Mouse (Mus musculus) embryonic facial prominence, embryonic 12.5 days (tissue): Measurements from ENCODE around the gene Ogdhl. TPM values are rescaled to one million over a fixed set of nuclear protein-coding genes. Genes with fewer than 3 reads are reported as not detected.
A peak's percentile ranks its signal among the peaks of the same experiment; 100 is the strongest.

Source experiments
- ATAC-seq: fragments of 200-750 bp; cut with Nextera tagmentation; 2 replicates; pipeline ENCODE4 v1.8.0; 2017; ENCODE audit not compliant: insufficient number of reproducible peaks, insufficient read depth, low FRiP score, low TSS enrichment
- H3K27ac ChIP-seq: fragments of 300-500 bp; sonication (generic); 2 replicates; pipeline ENCODE4 v1.5.1; 2016; ENCODE audit warnings: mild to moderate bottlenecking
- H3K27me3 ChIP-seq: fragments of 300-500 bp; sonication (generic); 2 replicates; pipeline ENCODE4 v1.6.1; 2016; ENCODE audit warnings: mild to moderate bottlenecking, moderate library complexity
- H3K36me3 ChIP-seq: fragments of 300-500 bp; sonication (generic); 2 replicates; pipeline ENCODE4 v1.6.1; 2016; ENCODE audit warnings: mild to moderate bottlenecking
- H3K4me1 ChIP-seq: fragments of 300-500 bp; sonication (generic); 2 replicates; pipeline ENCODE4 v1.6.1; 2016
- H3K4me2 ChIP-seq: fragments of 300-500 bp; sonication (generic); replicated peaks from 2 replicates; pipeline ENCODE4 v1.6.1; 2016; ENCODE audit warnings: mild to moderate bottlenecking, moderate library complexity
- H3K4me3 ChIP-seq: fragments of 300-500 bp; sonication (generic); 2 replicates; pipeline ENCODE4 v1.5.1; 2016; ENCODE audit warnings: mild to moderate bottlenecking
- H3K9ac ChIP-seq: fragments of 300-500 bp; sonication (generic); 2 replicates; pipeline ENCODE4 v1.6.1; 2016; ENCODE audit warnings: mild to moderate bottlenecking, moderate library complexity
- H3K9me3 ChIP-seq: fragments of 300-500 bp; sonication (generic); 2 replicates; pipeline ENCODE4 v1.6.1; 2016; ENCODE audit warnings: mild to moderate bottlenecking, moderate library complexity
- WGBS: fragments of 180-500 bp; shearing (Covaris S2); methylation state at CpG from one replicate; pipeline ENCODE4 v1.1.7; 2016; 5-methylcytosine and 5-hydroxymethylcytosine counted together
- polyA plus RNA-seq: library from polyadenylated mRNA; unstranded; fragments of >200 nt; fragmentation: Nextera tagmentation; extraction: Ambion mirVana; gene quantifications from 2 replicates; pipeline ENCODE4 v1.2.1, GENCODE M21; 2016

The Ogdhl gene
- 23.1 and 24.8 TPM in 2 replicates for polyA plus RNA-seq

DNA sequence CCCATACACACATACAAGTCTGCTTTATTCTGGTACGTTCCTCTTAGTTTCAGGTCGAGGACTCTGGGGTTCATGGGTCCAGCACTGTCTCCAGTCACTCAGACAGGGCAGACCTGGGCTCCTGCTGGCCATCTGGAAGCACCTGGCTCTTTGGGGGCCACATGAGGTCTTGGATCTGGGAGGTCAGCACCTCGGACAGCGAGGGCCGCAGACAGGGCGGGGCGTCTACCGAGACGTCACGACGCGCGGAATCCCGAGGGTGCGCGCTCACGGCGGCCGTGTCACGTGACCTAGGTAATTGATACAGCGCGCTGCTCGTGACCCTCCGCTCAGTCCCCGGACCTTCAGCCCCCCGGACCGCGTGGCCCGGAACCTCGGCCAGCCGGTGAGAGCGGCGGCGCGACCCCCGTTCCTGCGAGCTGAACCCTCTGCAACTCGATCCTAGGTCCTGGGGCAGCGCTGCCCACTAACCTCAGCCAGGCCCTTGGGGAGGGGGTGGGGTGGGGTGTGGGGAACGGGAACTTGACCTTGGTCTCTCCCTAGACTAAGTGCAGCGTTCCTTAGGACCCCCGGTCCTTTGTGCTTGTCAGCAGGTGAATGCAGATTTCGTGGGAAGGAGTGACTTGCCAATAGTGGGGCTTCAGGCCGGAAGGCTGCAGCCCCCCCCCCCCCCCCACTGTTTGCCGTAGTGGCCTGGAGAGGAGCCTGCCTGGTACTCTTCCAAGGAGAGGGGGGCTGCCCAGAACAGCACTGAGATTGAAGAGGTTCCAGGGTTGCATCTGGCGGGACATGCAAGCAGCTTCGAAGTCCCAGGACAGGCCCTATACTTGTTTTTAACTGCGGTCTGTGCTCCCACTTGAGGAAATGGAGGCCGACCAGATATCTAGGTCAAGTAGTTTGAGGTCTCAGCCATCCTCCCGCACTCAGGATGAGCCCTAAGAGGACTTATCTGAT is at the start of gene Ogdhl:
Ogdhl (plus strand) TSS at position 288 of the 954 bp plus-strand sequence.
- ATAC-seq: peak; percentile 85
- no peaks in the 10 kb centered on the region for H3K27me3 ChIP-seq
- no peaks in the 10 kb centered on the region for H3K36me3 ChIP-seq
- H3K4me1 ChIP-seq: peaks cover 8% of the 10 kb centered on the region; the same call in 1 of the 2 replicates
- H3K9me3 ChIP-seq: no peaks in the 10 kb centered on the region
- H3K4me2 ChIP-seq: peak within 1 kb of the TSS; percentile 83
- peak within 1 kb of the TSS; percentile 69 for H3K4me3 ChIP-seq
- no peak within 1 kb of the TSS for H3K27ac ChIP-seq
- WGBS: 4% methylated on average over 50 of the region's 50 CpGs
- peak within 1 kb of the TSS; percentile 66 for H3K9ac ChIP-seq

DNA sequence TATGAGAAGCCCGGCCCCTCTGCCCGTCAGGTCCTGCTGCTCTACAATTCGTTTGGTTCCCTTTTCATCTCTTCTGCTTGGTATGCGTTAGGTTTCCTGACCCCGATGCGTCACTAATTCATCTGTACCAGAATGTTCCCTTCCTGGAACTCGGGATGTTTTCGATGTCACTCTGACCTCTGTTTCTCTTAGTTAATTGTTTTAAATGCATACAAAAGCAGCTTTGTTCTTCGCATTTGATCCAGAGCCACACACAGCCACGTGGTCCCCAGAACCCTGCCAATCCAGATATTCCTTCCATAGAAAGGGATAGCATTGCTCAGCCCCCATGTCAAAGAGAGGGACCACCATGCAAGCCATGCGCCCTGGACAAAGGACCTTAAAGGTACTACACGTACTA is 20.2 kb upstream of the Ogdhl start:
- no peak overlapping the region for H3K27ac ChIP-seq
- H3K9ac ChIP-seq: no peak overlapping the region
- H3K4me2 ChIP-seq: no peak overlapping the region
- H3K27me3 ChIP-seq: no peaks in the 10 kb centered on the region
- no peaks in the 10 kb centered on the region for H3K9me3 ChIP-seq
- H3K36me3 ChIP-seq: 0 out of 2 replicates have a peak, but pooled peaks cover 11% of the 10 kb centered on the region
- H3K4me3 ChIP-seq: no peak overlapping the region
- no peaks in the 10 kb centered on the region for H3K4me1 ChIP-seq
- WGBS: 42% methylated on average over 12 of the region's 12 CpGs
- no peak for ATAC-seq

DNA sequence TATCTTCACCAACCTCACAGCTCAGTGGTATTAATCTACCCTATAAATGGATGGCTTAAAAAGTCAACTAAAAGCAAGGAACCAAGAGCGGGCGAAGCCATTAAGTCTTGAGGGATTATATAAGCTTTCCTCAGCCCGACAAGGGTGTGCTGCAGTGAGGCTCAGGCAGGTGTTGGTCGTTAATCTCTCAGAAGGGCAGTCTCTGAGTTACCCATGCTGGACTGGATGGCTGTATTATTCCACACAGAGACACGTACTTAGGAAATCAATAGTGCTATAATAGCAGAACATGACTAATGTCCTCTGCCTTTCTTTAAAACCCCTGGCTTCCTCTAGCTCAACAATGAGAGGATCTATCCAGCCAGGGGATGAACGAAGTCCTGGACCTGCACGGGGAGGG is 19.4 kb upstream of the Ogdhl start:
- no peak overlapping the region for H3K4me3 ChIP-seq
- no peak overlapping the region for H3K4me2 ChIP-seq
- 84% methylated on average over 7 of the region's 7 CpGs for WGBS

DNA sequence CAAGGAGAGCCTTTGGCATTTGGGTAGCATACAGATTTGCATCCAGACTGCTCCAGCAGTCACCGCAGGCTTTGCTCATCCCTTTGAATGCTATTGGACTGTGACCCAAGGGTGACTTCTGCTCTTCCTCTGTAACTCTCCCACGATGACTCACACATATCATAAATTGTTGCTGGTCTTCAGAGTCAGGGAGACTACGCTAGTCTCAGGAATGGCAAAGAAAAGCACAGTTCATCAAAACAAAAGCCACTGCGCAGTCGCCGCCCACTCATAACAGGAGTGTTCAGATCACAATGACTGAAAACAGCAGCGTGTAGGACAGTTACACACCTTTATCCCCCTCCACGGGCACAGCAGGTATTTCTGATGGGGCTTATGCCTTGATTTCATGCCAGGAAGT is 16.9 kb upstream of the Ogdhl start:
- 93% methylated on average over 8 of the region's 8 CpGs for WGBS
- H3K9me3 ChIP-seq: no peaks in the 10 kb centered on the region
- no peak for ATAC-seq

More for the DNA sequence above, 19.4 kb upstream of the Ogdhl start:
- Histone ChIP-seq H3K9ac (no peak overlapping the region), H3K27ac (no peak overlapping the region), H3K27me3 (no peaks in the 10 kb centered on the region), H3K36me3 (0 out of 2 replicates have a peak, but pooled peaks cover 8% of the 10 kb centered on the region), H3K9me3 (no peaks in the 10 kb centered on the region), H3K4me1 (no peaks in the 10 kb centered on the region)
- no peak for ATAC-seq

DNA sequence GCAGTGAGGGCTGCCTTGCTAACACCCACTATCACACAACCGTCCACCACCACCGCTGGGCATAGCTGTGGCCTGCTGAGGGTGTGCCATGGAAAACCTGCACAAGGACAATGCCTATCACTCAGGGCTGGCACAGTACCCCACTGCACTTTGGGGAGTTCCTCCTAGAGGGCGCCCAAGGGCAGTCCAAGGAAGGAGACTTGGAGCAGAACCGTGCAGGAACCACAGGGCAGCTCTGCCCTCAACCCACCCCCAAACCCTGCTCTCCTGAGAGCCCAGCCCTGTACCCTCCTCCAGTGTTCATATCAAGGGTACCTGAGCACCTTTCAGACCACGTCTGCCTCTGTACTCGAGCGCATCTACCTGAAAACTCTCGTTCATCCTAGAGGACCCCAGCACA is 11.9 kb upstream of the Ogdhl start:
- ATAC-seq: peak; percentile 79; the same call in 1 of the 2 replicates
- H3K9me3 ChIP-seq: no peaks in the 10 kb centered on the region

More for the DNA sequence above, 16.9 kb upstream of the Ogdhl start:
- H3K36me3 ChIP-seq: no peaks in the 10 kb centered on the region
- no peak overlapping the region for H3K4me2 ChIP-seq
- no peak overlapping the region for H3K4me3 ChIP-seq
- no peaks in the 10 kb centered on the region for H3K4me1 ChIP-seq
- H3K27me3 ChIP-seq: no peaks in the 10 kb centered on the region
- H3K27ac ChIP-seq: no peak overlapping the region
- no peak overlapping the region for H3K9ac ChIP-seq

DNA sequence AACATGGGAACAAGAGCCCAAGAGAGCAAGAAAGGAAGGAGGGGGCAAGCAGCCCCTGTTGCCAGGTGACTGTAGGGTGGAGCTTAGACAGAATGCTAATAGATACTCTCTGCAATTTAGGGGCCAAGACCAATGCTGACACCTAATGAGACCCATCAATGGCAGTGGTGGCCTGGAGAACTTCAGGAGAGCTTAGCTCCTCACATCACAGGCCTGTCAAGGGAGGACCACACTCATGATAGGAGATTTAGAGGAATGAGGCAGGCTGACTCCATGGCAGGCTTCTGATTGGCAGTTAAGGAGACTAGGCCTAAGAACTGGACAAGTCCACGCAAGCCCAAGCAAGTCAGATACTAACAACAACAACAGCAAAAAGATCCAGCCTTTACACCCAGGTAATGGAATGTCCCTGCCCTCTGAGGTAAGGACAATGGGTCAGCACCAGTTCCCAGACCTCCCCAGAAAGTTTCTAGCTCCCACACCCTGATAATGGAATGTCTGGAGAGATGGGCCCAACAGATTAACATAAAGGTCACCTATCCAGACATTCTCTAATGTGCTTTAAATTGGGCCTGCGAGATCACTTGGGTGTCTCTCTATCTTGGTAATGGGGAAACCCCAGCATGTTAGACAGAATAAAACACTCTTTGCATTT is 10.3 kb upstream of the Ogdhl start:
- no peak overlapping the region for H3K4me3 ChIP-seq
- no peaks in the 10 kb centered on the region for H3K4me1 ChIP-seq
- H3K36me3 ChIP-seq: no peaks in the 10 kb centered on the region
- 96% methylated on average over 2 of the region's 2 CpGs for WGBS
- H3K27ac ChIP-seq: no peak overlapping the region
- no peak for ATAC-seq
- H3K27me3 ChIP-seq: no peaks in the 10 kb centered on the region
- H3K4me2 ChIP-seq: no peak overlapping the region
- no peak overlapping the region for H3K9ac ChIP-seq
- no peaks in the 10 kb centered on the region for H3K9me3 ChIP-seq

More for the DNA sequence above, 11.9 kb upstream of the Ogdhl start:
- Histone ChIP-seq H3K36me3 (no peaks in the 10 kb centered on the region), H3K4me3 (no peak overlapping the region), H3K9ac (no peak overlapping the region), H3K27me3 (no peaks in the 10 kb centered on the region), H3K27ac (no peak overlapping the region), H3K4me2 (no peak overlapping the region), H3K4me1 (no peaks in the 10 kb centered on the region)
- WGBS: 39% methylated on average over 8 of the region's 8 CpGs

DNA sequence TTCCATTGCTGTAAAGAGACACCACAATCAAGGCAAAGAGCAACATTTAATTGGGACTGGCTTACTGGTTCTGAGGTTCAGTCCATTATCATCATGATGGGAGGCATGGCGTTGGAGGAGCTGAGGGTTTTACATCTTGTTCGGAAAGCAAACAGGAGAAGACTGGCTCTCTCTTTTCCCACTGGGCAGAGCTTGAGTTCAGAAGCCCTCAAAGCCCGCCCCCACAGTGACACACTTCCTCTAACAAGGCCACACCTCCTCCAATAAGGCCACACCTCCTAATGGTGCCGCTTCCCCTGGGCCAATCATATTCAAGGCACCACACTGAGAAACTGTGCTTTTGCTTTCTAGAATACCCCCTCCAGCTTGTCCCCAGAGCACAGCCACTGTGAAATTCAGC is 4.0 kb upstream of the Ogdhl start:
- H3K27me3 ChIP-seq: no peaks in the 10 kb centered on the region
- no peaks in the 10 kb centered on the region for H3K36me3 ChIP-seq
- ATAC-seq: no peak
- H3K9ac ChIP-seq: no peak overlapping the region
- H3K4me3 ChIP-seq: no peak overlapping the region
- no peak overlapping the region for H3K27ac ChIP-seq
- 8% methylated on average over 4 of the region's 4 CpGs for WGBS
- H3K9me3 ChIP-seq: no peaks in the 10 kb centered on the region
- H3K4me2 ChIP-seq: no peak overlapping the region
- peaks cover 6% of the 10 kb centered on the region; the same call in 1 of the 2 replicates for H3K4me1 ChIP-seq

DNA sequence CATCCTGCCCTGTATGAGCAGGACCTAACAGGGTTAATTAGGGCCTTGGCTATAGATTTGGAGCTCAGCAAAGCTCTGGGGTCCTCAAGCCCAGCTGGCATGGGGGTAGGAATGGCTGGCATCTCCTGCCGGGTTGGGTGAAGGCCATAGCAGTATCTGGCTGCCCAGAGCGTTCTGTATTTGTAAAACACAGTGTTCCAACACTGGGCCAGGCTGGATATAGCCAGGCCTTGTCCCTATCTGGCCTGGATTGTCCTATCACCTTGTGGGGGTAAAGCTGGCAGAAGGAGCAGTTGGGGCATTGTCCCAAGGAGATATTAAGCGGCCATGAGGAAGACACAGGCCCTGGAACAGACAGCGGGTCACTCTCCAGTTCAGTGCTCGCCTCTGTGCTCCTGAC is 1.4 kb downstream of the Ogdhl start:
- Histone ChIP-seq H3K4me3 (no peak overlapping the region), H3K4me1 (peaks cover 8% of the 10 kb centered on the region; the same call in 1 of the 2 replicates), H3K9ac (no peak overlapping the region), H3K4me2 (no peak overlapping the region), H3K27me3 (no peaks in the 10 kb centered on the region), H3K9me3 (no peaks in the 10 kb centered on the region), H3K27ac (no peak overlapping the region), H3K36me3 (no peaks in the 10 kb centered on the region)
- 92% methylated on average over 5 of the region's 5 CpGs for WGBS
- ATAC-seq: no peak

DNA sequence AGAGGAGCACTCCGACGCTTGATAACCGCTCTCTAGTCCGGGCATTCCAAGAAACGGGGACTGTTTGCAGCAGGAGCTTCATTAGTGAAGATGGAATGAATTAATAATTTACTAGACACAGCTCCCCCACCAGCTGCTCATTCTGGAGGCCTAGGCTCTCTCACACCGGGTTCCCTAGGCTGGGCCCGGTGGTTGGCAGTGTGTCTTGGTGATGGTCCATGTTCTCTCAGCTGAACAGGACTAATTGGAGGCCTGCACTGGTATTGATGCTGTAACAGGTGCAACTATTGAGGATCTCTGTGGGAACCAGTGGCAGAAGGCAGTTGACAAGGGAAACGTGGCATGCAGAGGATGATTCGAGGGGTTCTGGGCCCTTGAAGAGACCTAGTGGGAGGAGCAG is 5.5 kb downstream of the Ogdhl start:
- Histone ChIP-seq H3K27ac (no peak overlapping the region), H3K4me2 (no peak overlapping the region), H3K36me3 (0 out of 2 replicates have a peak, but pooled peaks cover 3% of the 10 kb centered on the region), H3K9ac (no peak overlapping the region), H3K4me1 (peaks cover 6% of the 10 kb centered on the region; the same call in 1 of the 2 replicates), H3K4me3 (no peak overlapping the region), H3K27me3 (no peaks in the 10 kb centered on the region), H3K9me3 (no peaks in the 10 kb centered on the region)
- ATAC-seq: no peak
- WGBS: 90% methylated on average over 9 of the region's 9 CpGs

DNA sequence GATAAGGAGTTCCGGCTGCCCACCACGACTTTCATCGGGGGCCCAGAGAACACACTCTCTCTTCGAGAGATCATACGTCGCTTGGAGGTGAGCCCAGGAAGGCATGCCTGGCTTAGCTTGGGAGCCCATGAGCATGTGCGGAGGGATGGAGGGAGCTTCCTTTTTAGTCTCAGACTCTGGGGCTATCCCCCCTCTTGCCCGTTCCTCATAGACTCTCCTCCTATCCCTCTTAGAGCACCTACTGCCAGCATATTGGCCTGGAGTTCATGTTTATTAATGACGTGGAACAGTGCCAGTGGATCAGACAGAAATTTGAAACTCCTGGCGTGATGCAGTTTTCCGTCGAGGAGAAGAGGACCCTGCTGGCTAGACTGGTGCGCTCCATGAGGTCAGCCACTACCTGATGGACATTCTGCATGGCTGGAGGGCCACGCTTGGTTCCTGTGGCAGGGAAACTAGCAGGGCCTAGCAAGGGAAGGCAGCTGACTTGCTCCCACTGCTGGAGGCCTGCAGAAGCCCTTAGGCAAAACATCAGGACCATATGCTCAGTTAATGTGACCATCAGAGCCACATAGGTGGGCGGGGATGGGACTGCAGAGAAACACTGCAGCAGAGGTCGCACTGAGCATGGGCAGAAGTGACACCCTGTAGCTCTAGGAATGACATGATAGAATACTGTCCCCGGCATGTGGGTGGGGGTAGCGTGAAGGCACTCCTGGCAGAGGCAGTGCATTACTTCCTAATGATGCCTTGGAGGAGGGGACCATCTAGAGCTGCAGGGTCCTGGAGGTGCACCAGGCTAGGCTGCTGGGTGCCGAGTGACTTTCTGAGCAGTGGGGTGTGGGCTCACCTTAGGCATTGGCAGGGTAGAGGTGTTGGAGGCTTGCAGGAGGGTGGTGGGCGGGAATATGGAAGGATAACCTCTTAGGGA is 11.0 kb downstream of the Ogdhl start:
- Histone ChIP-seq H3K4me3 (no peak overlapping the region), H3K4me2 (no peak overlapping the region), H3K36me3 (peaks cover 32% of the 10 kb centered on the region), H3K27me3 (no peaks in the 10 kb centered on the region), H3K9ac (no peak overlapping the region), H3K27ac (no peak overlapping the region), H3K9me3 (no peaks in the 10 kb centered on the region), H3K4me1 (no peaks in the 10 kb centered on the region)
- ATAC-seq: no peak
- WGBS: 84% methylated on average over 20 of the region's 20 CpGs

DNA sequence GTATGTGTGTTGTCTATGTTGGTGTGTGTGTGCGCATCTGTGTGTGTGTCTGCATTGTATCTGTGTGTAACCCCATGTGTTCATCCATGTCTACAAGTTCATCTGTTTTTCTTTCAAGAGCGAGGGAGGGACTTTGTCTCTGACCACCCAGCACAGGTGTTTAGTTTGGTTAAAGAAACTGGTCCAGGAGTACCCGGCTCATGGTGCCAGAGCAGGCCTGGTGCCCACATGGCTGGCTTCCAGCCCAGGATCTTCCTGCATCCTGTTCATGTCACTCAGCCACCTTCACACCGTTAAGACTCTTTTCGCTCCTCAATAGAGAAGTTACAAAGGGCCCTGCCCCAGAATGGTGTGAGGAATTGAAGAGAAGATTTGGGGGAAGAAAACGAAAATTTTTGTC is 14.2 kb downstream of the Ogdhl start:
- no peaks in the 10 kb centered on the region for H3K4me1 ChIP-seq
- H3K9ac ChIP-seq: no peak overlapping the region
- H3K27ac ChIP-seq: no peak overlapping the region
- no peaks in the 10 kb centered on the region for H3K9me3 ChIP-seq
- H3K4me2 ChIP-seq: no peak overlapping the region
- H3K27me3 ChIP-seq: no peaks in the 10 kb centered on the region
- H3K4me3 ChIP-seq: no peak overlapping the region
- H3K36me3 ChIP-seq: peaks cover 57% of the 10 kb centered on the region
- WGBS: 87% methylated on average over 6 of the region's 6 CpGs
- ATAC-seq: no peak
